Mouse (Mus musculus) embryonic facial prominence, embryonic 11.5 days (tissue): ENCODE measurements around the gene Galnt16. TPM values are rescaled to one million over a fixed set of nuclear protein-coding genes. Genes with fewer than 3 reads are reported as not detected.

Source experiments
- ATAC-seq: fragments of 200-750 bp; cut with Nextera tagmentation; replicated peaks from 2 replicates; pipeline ENCODE4 v1.8.0; 2017; ENCODE audit warnings: low read depth; ENCODE audit not compliant: insufficient number of reproducible peaks, low FRiP score, low TSS enrichment
- DNase-seq: peaks from one replicate; pipeline ENCODE4 v3.0.0-alpha.2; 2015; ENCODE audit warnings: low spot score
- H3K27ac ChIP-seq: fragments of 300-500 bp; sonication (generic); replicated peaks from 2 replicates; pipeline ENCODE4 v1.5.1; 2014; ENCODE audit warnings: mild to moderate bottlenecking, low read depth, low read length, control low read depth
- H3K27me3 ChIP-seq: fragments of 300-500 bp; sonication (generic); 2 replicates; pipeline ENCODE4 v1.6.1; 2014; ENCODE audit warnings: mild to moderate bottlenecking, low read length, moderate library complexity, mixed read lengths; ENCODE audit not compliant: control insufficient read depth, insufficient read depth
- H3K36me3 ChIP-seq: fragments of 300-500 bp; sonication (generic); replicated peaks from 2 replicates; pipeline ENCODE4 v1.6.1; 2014; ENCODE audit warnings: low read depth, mild to moderate bottlenecking, low read length, moderate library complexity, mixed read lengths; ENCODE audit not compliant: control insufficient read depth, insufficient read depth
- H3K4me1 ChIP-seq: fragments of 300-500 bp; sonication (generic); 2 replicates; pipeline ENCODE4 v1.6.1; 2014; ENCODE audit warnings: low read length, mixed read lengths; ENCODE audit not compliant: control insufficient read depth, insufficient read depth
- H3K4me2 ChIP-seq: fragments of 300-500 bp; sonication (generic); 2 replicates; pipeline ENCODE4 v1.6.1; 2014; ENCODE audit warnings: low read depth, mild to moderate bottlenecking, control low read depth, low read length, moderate library complexity
- H3K4me3 ChIP-seq: fragments of 300-500 bp; sonication (generic); 2 replicates; pipeline ENCODE4 v1.5.1; 2014; ENCODE audit warnings: low read depth, low read length, control low read depth
- H3K9ac ChIP-seq: fragments of 300-500 bp; sonication (generic); replicated peaks from 2 replicates; pipeline ENCODE4 v1.6.1; 2014; ENCODE audit warnings: mild to moderate bottlenecking, control low read depth, low read length
- H3K9me3 ChIP-seq: fragments of 300-500 bp; sonication (generic); replicated peaks from 2 replicates; pipeline ENCODE4 v1.6.1; 2016; ENCODE audit warnings: mild to moderate bottlenecking, low read length, inconsistent platforms, mixed read lengths; ENCODE audit not compliant: control insufficient read depth
- WGBS: fragments of 180-500 bp; shearing (Covaris S2); extraction: QIAGEN DNeasy Blood & Tissue Kit; methylation state at CpG from one replicate; pipeline ENCODE4 v1.1.7; 2014; 5-methylcytosine and 5-hydroxymethylcytosine counted together
- polyA plus RNA-seq: library from polyadenylated mRNA; unstranded; fragments of >200 nt; fragmentation: Nextera tagmentation; extraction: Ambion mirVana; gene quantifications from 2 replicates; pipeline ENCODE4 v1.2.1, GENCODE M21; 2014

The Galnt16 gene
- polyA plus RNA-seq, 1 experiment from 2014 or later = 6.9 TPM

- no peak overlapping the region for H3K4me2 ChIP-seq
- H3K9ac ChIP-seq = no peak overlapping the region
- H3K9me3 ChIP-seq = no peaks in the 10 kb centered on the region
- H3K4me1 ChIP-seq = no peaks in the 10 kb centered on the region; the same call in none of the 2 replicates
- no peak overlapping the region for H3K27ac ChIP-seq
- H3K36me3 ChIP-seq = no peaks in the 10 kb centered on the region
- no peaks in the 10 kb centered on the region for H3K27me3 ChIP-seq
- ATAC-seq (no peak), DNase-seq (no peak)
- H3K4me3 ChIP-seq = no peak overlapping the region
- WGBS = 71% methylated on average over 5 of the region's 5 CpGs
These were observed 44.7 kb downstream of the Galnt16 start for GRCm38 (mm10) chr12:80562793-80563192.

- no peak overlapping the region for H3K4me3 ChIP-seq
- H3K9me3 ChIP-seq = no peaks in the 10 kb centered on the region
- 84% methylated on average over 6 of the region's 6 CpGs for WGBS
- no peaks in the 10 kb centered on the region; the same call in none of the 2 replicates for H3K4me1 ChIP-seq
- ATAC-seq = no peak
- DNase-seq = no peak
- H3K36me3 ChIP-seq = no peaks in the 10 kb centered on the region
- no peaks in the 10 kb centered on the region for H3K27me3 ChIP-seq
- H3K4me2 ChIP-seq = no peak overlapping the region
- H3K9ac ChIP-seq = no peak overlapping the region
- no peak overlapping the region for H3K27ac ChIP-seq
These were observed 46.9 kb downstream of the Galnt16 start for GRCm38 (mm10) chr12:80564990-80565389.

GRCm38 (mm10) chr12:80565793-80566192 is 47.7 kb downstream of the Galnt16 start:
- H3K36me3 ChIP-seq = no peaks in the 10 kb centered on the region
- WGBS = 50% methylated on average over 2 of the region's 2 CpGs
- no peak overlapping the region for H3K27ac ChIP-seq
- no peak overlapping the region for H3K9ac ChIP-seq
- no peaks in the 10 kb centered on the region; the same call in none of the 2 replicates for H3K4me1 ChIP-seq
- DNase-seq = no peak
- ATAC-seq = no peak
- no peaks in the 10 kb centered on the region for H3K9me3 ChIP-seq
- no peak overlapping the region for H3K4me2 ChIP-seq
- H3K4me3 ChIP-seq = no peak overlapping the region
- no peaks in the 10 kb centered on the region for H3K27me3 ChIP-seq

GRCm38 (mm10) chr12:80566502-80566901 is 48.4 kb downstream of the Galnt16 start:
- Histone ChIP-seq H3K36me3 (no peaks in the 10 kb centered on the region), H3K4me3 (no peak overlapping the region), H3K9ac (no peak overlapping the region), H3K9me3 (no peaks in the 10 kb centered on the region), H3K27me3 (no peaks in the 10 kb centered on the region), H3K4me1 (no peaks in the 10 kb centered on the region; the same call in none of the 2 replicates), H3K27ac (no peak overlapping the region), H3K4me2 (no peak overlapping the region)
- WGBS = 28% methylated on average over 4 of the region's 4 CpGs
- ATAC-seq = no peak
- DNase-seq = peak; percentile 5

GRCm38 (mm10) chr12:80567375-80567774 is 49.3 kb downstream of the Galnt16 start:
- ATAC-seq = no peak
- Histone ChIP-seq H3K27me3 (no peaks in the 10 kb centered on the region), H3K9ac (no peak overlapping the region), H3K27ac (no peak overlapping the region), H3K4me1 (no peaks in the 10 kb centered on the region; the same call in none of the 2 replicates), H3K4me2 (no peak overlapping the region), H3K36me3 (no peaks in the 10 kb centered on the region), H3K4me3 (no peak overlapping the region), H3K9me3 (no peaks in the 10 kb centered on the region)
- DNase-seq = no peak
- 37% methylated on average over 3 of the region's 3 CpGs for WGBS

- Histone ChIP-seq H3K4me3 (no peak overlapping the region), H3K9me3 (no peaks in the 10 kb centered on the region), H3K36me3 (no peaks in the 10 kb centered on the region), H3K27me3 (no peaks in the 10 kb centered on the region), H3K4me1 (no peaks in the 10 kb centered on the region; the same call in none of the 2 replicates), H3K27ac (no peak overlapping the region), H3K4me2 (no peak overlapping the region), H3K9ac (no peak overlapping the region)
- no peak for DNase-seq
- no peak for ATAC-seq
- 80% methylated on average over 2 of the region's 2 CpGs for WGBS
These were observed 51.5 kb downstream of the Galnt16 start for GRCm38 (mm10) chr12:80569561-80569960.

GRCm38 (mm10) chr12:80574318-80574717 is 56.2 kb downstream of the Galnt16 start:
- Histone ChIP-seq H3K4me2 (no peak overlapping the region; the same call in 1 of the 2 replicates), H3K4me3 (no peak overlapping the region), H3K9ac (no peak overlapping the region), H3K27me3 (no peaks in the 10 kb centered on the region), H3K4me1 (no peaks in the 10 kb centered on the region), H3K36me3 (no peaks in the 10 kb centered on the region), H3K9me3 (no peaks in the 10 kb centered on the region), H3K27ac (no peak overlapping the region)
- DNase-seq (no peak), ATAC-seq (no peak)
- 78% methylated on average over 4 of the region's 4 CpGs for WGBS

- ATAC-seq = no peak
- Histone ChIP-seq H3K9me3 (no peaks in the 10 kb centered on the region), H3K27ac (no peak overlapping the region), H3K36me3 (no peaks in the 10 kb centered on the region), H3K9ac (no peak overlapping the region), H3K4me1 (no peaks in the 10 kb centered on the region), H3K27me3 (no peaks in the 10 kb centered on the region), H3K4me2 (no peak overlapping the region; the same call in 1 of the 2 replicates), H3K4me3 (no peak overlapping the region)
- 20% methylated on average over 15 of the region's 15 CpGs for WGBS
- no peak for DNase-seq
These were observed 56.8 kb downstream of the Galnt16 start for GRCm38 (mm10) chr12:80574825-80575371.
